Mouse (Mus musculus): ENCODE data around the gene Ephb4. TPM values are rescaled to one million over a fixed set of nuclear protein-coding genes. Genes with fewer than 3 reads are reported as not detected.
A peak's percentile ranks its signal among the peaks of the same experiment; 100 is the strongest.

Ephb4 gene
- polyA plus RNA-seq (2015; fragmentation: Nextera tagmentation; extraction: Ambion mirVana): 38.1 and 40.5 TPM in 2 replicates

GRCm38 (mm10) chr5:137349384-137350204, at the start of gene Ephb4:
Gene Ephb4, plus strand, starts transcription at chr5:137350109.
- WGBS: 2% methylated on average over 29 of the region's 32 CpGs
- H3K27ac ChIP-seq: peak within 1 kb of the TSS; percentile 98
- ATAC-seq (replicated peaks; ENCODE audit: low FRiP score, low read depth): peak; percentile 94

GRCm38 (mm10) chr5:137301253-137301652, 48.7 kb upstream of the Ephb4 start:
- 76% methylated on average over 21 of the region's 21 CpGs for WGBS
- H3K36me3 ChIP-seq (ENCODE audit: insufficient read depth, low read length): peaks cover 79% of the 10 kb centered on the region
- DNase-seq (ENCODE audit: low spot score): no peak
- no peak for TF ChIP-seq CTCF (IDR thresholded peaks at IDR 0.05; ENCODE audit: low read depth)
- no peak overlapping the region for H3K4me2 ChIP-seq (ENCODE audit: low read length)
- no peak overlapping the region for H3K27ac ChIP-seq
- no peak overlapping the region for H3K9ac ChIP-seq (ENCODE audit: low read depth, low read length)
- no peak overlapping the region for H3K4me3 ChIP-seq (replicated peaks; ENCODE audit: low read depth, low read length)
- peak; percentile 58 for ATAC-seq (replicated peaks; ENCODE audit: low FRiP score, low read depth)
- H3K9me3 ChIP-seq (replicated peaks; ENCODE audit: low read length): no peaks in the 10 kb centered on the region
- peaks cover 18% of the 10 kb centered on the region for H3K4me1 ChIP-seq (replicated peaks; ENCODE audit: insufficient read depth, low read length)
- H3K27me3 ChIP-seq (ENCODE audit: insufficient read depth, low read length): no peaks in the 10 kb centered on the region

More at GRCm38 (mm10) chr5:137349384-137350204, at the start of gene Ephb4:
- H3K9ac ChIP-seq (ENCODE audit: low read depth, low read length): peak within 1 kb of the TSS; percentile 92
- H3K9me3 ChIP-seq (replicated peaks; ENCODE audit: low read length): no peaks in the 10 kb centered on the region
- peak within 1 kb of the TSS; percentile 90 for H3K4me3 ChIP-seq (replicated peaks; ENCODE audit: low read depth, low read length)
- peak; percentile 98 for DNase-seq (ENCODE audit: low spot score)
- H3K36me3 ChIP-seq (ENCODE audit: insufficient read depth, low read length): peaks cover 11% of the 10 kb centered on the region; the same call in 1 of the 2 replicates
- H3K4me1 ChIP-seq (replicated peaks; ENCODE audit: insufficient read depth, low read length): peaks cover 33% of the 10 kb centered on the region
- TF ChIP-seq CTCF (IDR thresholded peaks at IDR 0.05; ENCODE audit: low read depth): peak; percentile 50
- H3K4me2 ChIP-seq (ENCODE audit: low read length): peak within 1 kb of the TSS; percentile 76
- no peaks in the 10 kb centered on the region for H3K27me3 ChIP-seq (ENCODE audit: insufficient read depth, low read length)

- Histone ChIP-seq H3K9me3 (replicated peaks; ENCODE audit: low read length) (no peaks in the 10 kb centered on the region), H3K4me2 (ENCODE audit: low read length) (no peak overlapping the region), H3K4me1 (replicated peaks; ENCODE audit: insufficient read depth, low read length) (peaks cover 20% of the 10 kb centered on the region), H3K36me3 (ENCODE audit: insufficient read depth, low read length) (peaks cover 57% of the 10 kb centered on the region), H3K27me3 (ENCODE audit: insufficient read depth, low read length) (no peaks in the 10 kb centered on the region), H3K9ac (ENCODE audit: low read depth, low read length) (no peak overlapping the region), H3K4me3 (replicated peaks; ENCODE audit: low read depth, low read length) (no peak overlapping the region), H3K27ac (no peak overlapping the region)
- ATAC-seq (replicated peaks; ENCODE audit: low FRiP score, low read depth): no peak
- no peak for DNase-seq (ENCODE audit: low spot score)
- no peak for TF ChIP-seq CTCF (IDR thresholded peaks at IDR 0.05; ENCODE audit: low read depth)
- WGBS: 89% methylated on average over 4 of the region's 4 CpGs
Measured at GRCm38 (mm10) chr5:137303609-137304008, 46.3 kb upstream of the Ephb4 start.

DNA sequence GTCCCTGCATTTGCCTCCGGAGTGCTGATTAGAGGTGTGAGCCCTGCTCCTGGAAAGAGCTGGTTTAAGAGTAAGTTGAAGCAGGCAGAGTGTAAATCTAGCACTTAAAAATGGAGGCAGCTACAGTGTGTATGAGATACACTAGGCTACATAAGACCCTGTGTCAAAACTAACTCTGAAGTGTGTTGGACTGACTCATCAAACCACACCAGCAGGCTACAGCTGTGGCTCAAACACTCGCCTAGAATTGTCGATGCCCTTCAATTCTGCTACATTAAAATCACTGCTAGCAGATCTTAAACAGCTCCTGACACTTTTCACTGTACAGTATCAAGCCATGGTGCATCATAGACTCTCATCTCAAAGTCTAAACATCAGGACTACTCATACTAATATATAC, 45.7 kb upstream of the Ephb4 start:
- TF ChIP-seq CTCF (IDR thresholded peaks at IDR 0.05; ENCODE audit: low read depth): no peak
- Histone ChIP-seq H3K27ac (no peak overlapping the region), H3K9me3 (replicated peaks; ENCODE audit: low read length) (no peaks in the 10 kb centered on the region), H3K4me1 (replicated peaks; ENCODE audit: insufficient read depth, low read length) (peaks cover 20% of the 10 kb centered on the region), H3K4me2 (ENCODE audit: low read length) (no peak overlapping the region), H3K4me3 (replicated peaks; ENCODE audit: low read depth, low read length) (no peak overlapping the region), H3K9ac (ENCODE audit: low read depth, low read length) (no peak overlapping the region), H3K36me3 (ENCODE audit: insufficient read depth, low read length) (peaks cover 57% of the 10 kb centered on the region), H3K27me3 (ENCODE audit: insufficient read depth, low read length) (no peaks in the 10 kb centered on the region)
- no peak for ATAC-seq (replicated peaks; ENCODE audit: low FRiP score, low read depth)
- WGBS: 76% methylated on average over 3 of the region's 3 CpGs
- DNase-seq (ENCODE audit: low spot score): no peak

- 0 out of 2 replicates have a peak overlapping the region, but pooled peaks have one; percentile 13 for H3K9ac ChIP-seq (ENCODE audit: low read depth, low read length)
- whole genome bisulfite sequencing: 47% methylated on average over 4 of the region's 4 CpGs
Measured at GRCm38 (mm10) chr5:137304816-137305215, 45.1 kb upstream of the Ephb4 start.

GRCm38 (mm10) chr5:137305822-137306221, 44.1 kb upstream of the Ephb4 start:
- Histone ChIP-seq H3K27ac (no peak overlapping the region), H3K4me3 (replicated peaks; ENCODE audit: low read depth, low read length) (peak overlapping the region; percentile 91; the same call in 1 of the 2 replicates), H3K27me3 (ENCODE audit: insufficient read depth, low read length) (no peaks in the 10 kb centered on the region), H3K4me1 (replicated peaks; ENCODE audit: insufficient read depth, low read length) (peaks cover 20% of the 10 kb centered on the region), H3K9ac (ENCODE audit: low read depth, low read length) (0 out of 2 replicates have a peak overlapping the region, but pooled peaks have one; percentile 1), H3K36me3 (ENCODE audit: insufficient read depth, low read length) (peaks cover 56% of the 10 kb centered on the region), H3K4me2 (ENCODE audit: low read length) (peak overlapping the region; percentile 80), H3K9me3 (replicated peaks; ENCODE audit: low read length) (no peaks in the 10 kb centered on the region)
- WGBS: 42% methylated on average over 3 of the region's 3 CpGs
- no peak for DNase-seq (ENCODE audit: low spot score)
- TF ChIP-seq CTCF (IDR thresholded peaks at IDR 0.05; ENCODE audit: low read depth): no peak
- ATAC-seq (replicated peaks; ENCODE audit: low FRiP score, low read depth): no peak

More at GRCm38 (mm10) chr5:137304816-137305215, 45.1 kb upstream of the Ephb4 start:
- no peak for TF ChIP-seq CTCF (IDR thresholded peaks at IDR 0.05; ENCODE audit: low read depth)
- H3K27ac ChIP-seq: no peak overlapping the region
- H3K4me1 ChIP-seq (replicated peaks; ENCODE audit: insufficient read depth, low read length): peaks cover 20% of the 10 kb centered on the region
- H3K36me3 ChIP-seq (ENCODE audit: insufficient read depth, low read length): peaks cover 56% of the 10 kb centered on the region
- H3K27me3 ChIP-seq (ENCODE audit: insufficient read depth, low read length): no peaks in the 10 kb centered on the region
- DNase-seq (ENCODE audit: low spot score) (no peak), ATAC-seq (replicated peaks; ENCODE audit: low FRiP score, low read depth) (no peak)
- H3K4me3 ChIP-seq (replicated peaks; ENCODE audit: low read depth, low read length): no peak overlapping the region
- no peaks in the 10 kb centered on the region for H3K9me3 ChIP-seq (replicated peaks; ENCODE audit: low read length)
- no peak overlapping the region for H3K4me2 ChIP-seq (ENCODE audit: low read length)

Measured in kidney, postnatal 0 days (tissue).